Mouse (Mus musculus) C2C12 (cell line): ENCODE results near the gene Celf2. TPM values are rescaled to one million over a fixed set of nuclear protein-coding genes. Genes with fewer than 3 reads are reported as not detected.
A peak's percentile ranks its signal among the peaks of the same experiment; 100 is the strongest.

Source experiments
- H3K27me3 ChIP-seq: one replicate; pipeline ENCODE4 v1.6.1; 2011; ENCODE audit not compliant: control insufficient read depth, insufficient read depth, insufficient read length
- H3K36me3 ChIP-seq: one replicate; pipeline ENCODE4 v1.6.1; 2011; ENCODE audit not compliant: control insufficient read depth, insufficient read depth
- H3K4me3 ChIP-seq: one replicate; pipeline ENCODE4 v1.5.1; 2011; ENCODE audit warnings: mild to moderate bottlenecking, control low read depth; ENCODE audit not compliant: poor library complexity, insufficient read depth, severe bottlenecking
- H3K79me2 ChIP-seq: one replicate; pipeline ENCODE4 v1.6.1; 2011; ENCODE audit not compliant: control insufficient read depth, insufficient read depth
- H3K79me3 ChIP-seq: one replicate; pipeline ENCODE4 v1.6.1; 2011; ENCODE audit warnings: low read depth, control low read depth
- H3ac ChIP-seq: one replicate; pipeline ENCODE3; 2011; ENCODE audit warnings: low read depth; ENCODE audit not compliant: control insufficient read depth, insufficient read length
- CEBPB ChIP-seq: IDR thresholded peaks from one replicate; pipeline ENCODE4 v1.6.1; 2011; ENCODE audit warnings: low read depth, mild to moderate bottlenecking, control low read depth, moderate library complexity
- CTCF ChIP-seq: IDR thresholded peaks from one replicate; pipeline ENCODE4 v1.5.1; 2011; ENCODE audit not compliant: control insufficient read depth, insufficient read depth, insufficient read length
- FOSL1 ChIP-seq: IDR thresholded peaks from one replicate; pipeline ENCODE4 v1.8.0; 2011; ENCODE audit warnings: mild to moderate bottlenecking, low read length; ENCODE audit not compliant: poor library complexity, insufficient read depth, severe bottlenecking
- MAX ChIP-seq: IDR thresholded peaks from one replicate; pipeline ENCODE4 v1.6.1; 2011; ENCODE audit warnings: mild to moderate bottlenecking, control low read depth
- MYOD1 ChIP-seq: IDR thresholded peaks from one replicate; pipeline ENCODE4 v1.6.1; 2011; ENCODE audit warnings: low read depth; ENCODE audit not compliant: control insufficient read depth, insufficient read length
- MYOG ChIP-seq: IDR thresholded peaks from one replicate; pipeline ENCODE4 v1.6.1; 2011; ENCODE audit not compliant: control insufficient read depth, insufficient read length; ENCODE audit errors: extremely low read depth
- USF1 ChIP-seq: IDR thresholded peaks from one replicate; pipeline ENCODE4 v1.6.1; 2011; ENCODE audit warnings: low read depth, mild to moderate bottlenecking, control low read depth, moderate library complexity
- polyA plus RNA-seq: library from polyadenylated mRNA; unstranded; fragments of >200 nt; fragmentation: generic; extraction: Trizol; gene quantifications from one replicate; pipeline ENCODE4 v1.2.1, GENCODE M21; 2012; ENCODE audit warnings: missing spikeins

The Celf2 gene
- polyA plus RNA-seq, 1 experiment, result 14.3 TPM

DNA sequence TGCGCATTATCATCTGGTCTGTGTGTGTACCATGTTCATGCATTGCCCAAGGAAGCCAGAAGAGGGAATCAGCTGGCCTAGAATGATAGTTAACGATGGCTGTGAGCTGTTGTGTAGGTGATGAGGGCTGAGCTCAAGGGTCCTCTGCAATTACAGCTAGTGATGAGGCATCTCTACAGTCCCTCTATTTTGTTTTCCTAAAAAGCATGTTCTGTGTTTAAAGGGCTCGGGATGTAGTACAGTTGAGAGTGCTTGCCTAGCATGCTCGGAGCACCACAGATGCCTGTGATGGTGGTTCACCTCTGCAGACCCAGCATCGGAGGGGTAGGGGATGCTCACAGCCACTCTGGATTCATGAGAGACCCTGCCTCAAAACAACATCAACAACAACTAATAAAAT is 416.7 kb downstream of the Celf2 start:
- H3K36me3 ChIP-seq, result no peaks in the 10 kb centered on the region
- TF ChIP-seq CEBPB (no peak), MYOG (no peak), FOSL1 (no peak), USF1 (no peak), CTCF (no peak), MYOD1 (no peak), MAX (no peak)
- H3K79me2 ChIP-seq, result no peaks in the 10 kb centered on the region

DNA sequence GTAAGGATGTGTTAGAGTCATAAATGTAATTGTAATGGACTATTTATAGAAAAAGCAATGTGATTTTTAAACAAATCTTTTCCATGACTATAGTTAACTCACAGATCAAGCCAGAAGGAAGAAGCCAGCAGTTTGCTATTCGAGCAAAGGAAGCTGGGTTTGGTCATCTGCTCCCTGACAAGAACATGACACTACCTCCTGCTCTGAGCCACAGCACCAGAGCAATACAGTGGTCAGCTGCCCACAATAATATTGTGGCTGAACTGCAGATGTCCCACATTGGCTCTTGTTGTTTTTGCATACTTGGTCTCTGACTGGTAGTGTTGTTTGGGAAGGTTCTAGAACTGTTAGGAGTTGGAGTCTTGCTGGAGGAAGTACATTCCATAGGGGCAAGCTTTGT is 418.9 kb downstream of the Celf2 start:
- no peaks in the 10 kb centered on the region for H3K36me3 ChIP-seq
- no peak overlapping the region for H3K4me3 ChIP-seq
- no peaks in the 10 kb centered on the region for H3K27me3 ChIP-seq
- H3K79me2 ChIP-seq, result no peaks in the 10 kb centered on the region
- TF ChIP-seq MYOD1, result peak; percentile 73
- TF ChIP-seq CTCF, result no peak
- no peak for TF ChIP-seq CEBPB
- no peak for TF ChIP-seq FOSL1
- TF ChIP-seq MAX, result no peak
- TF ChIP-seq USF1, result peak; percentile 53
- no peak for TF ChIP-seq MYOG
- no peaks in the 10 kb centered on the region for H3K79me3 ChIP-seq
- H3ac ChIP-seq, result no peak overlapping the region

More for the DNA sequence above, 416.7 kb downstream of the Celf2 start:
- Histone ChIP-seq H3K4me3 (no peak overlapping the region), H3K27me3 (no peaks in the 10 kb centered on the region), H3K79me3 (no peaks in the 10 kb centered on the region), H3ac (no peak overlapping the region)

DNA sequence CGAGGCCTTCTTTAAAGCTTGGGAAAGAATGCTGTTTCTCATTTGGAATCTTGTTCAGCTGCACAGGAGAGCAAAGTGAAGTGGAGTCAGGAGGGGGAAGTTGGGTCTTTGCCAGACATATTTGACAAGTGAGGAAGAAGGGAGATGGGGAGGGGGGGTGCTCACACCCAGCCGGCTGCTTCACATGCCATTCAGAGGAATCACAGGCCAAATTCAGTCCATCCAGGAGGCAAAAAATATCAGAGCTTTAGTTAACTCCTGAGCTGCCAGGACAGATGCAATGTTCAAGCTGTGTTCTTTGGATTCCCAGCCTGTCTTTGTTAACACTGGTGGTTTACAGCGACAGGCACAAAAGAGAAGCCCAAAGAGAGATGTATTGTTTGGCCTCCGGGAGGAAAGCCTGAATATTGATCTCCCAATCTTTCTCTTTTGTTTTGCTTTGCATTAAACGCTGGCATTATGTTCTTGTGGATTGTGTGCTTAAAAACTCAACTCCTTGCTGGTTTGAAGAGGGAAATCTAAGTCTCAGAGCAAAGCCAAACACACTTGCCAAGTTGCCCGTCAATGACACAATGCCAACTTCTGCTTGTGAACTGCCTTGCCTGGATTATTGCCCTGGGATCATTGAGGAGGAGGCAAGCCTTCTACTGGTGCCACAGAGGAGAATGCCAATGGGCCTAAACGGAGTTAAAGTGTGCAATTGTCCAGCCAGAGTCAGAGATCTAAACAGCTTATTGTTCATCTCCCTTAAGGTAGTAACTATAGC is 420.1 kb downstream of the Celf2 start:
- Histone ChIP-seq H3K36me3 (no peaks in the 10 kb centered on the region), H3K27me3 (no peaks in the 10 kb centered on the region), H3ac (no peak overlapping the region), H3K4me3 (no peak overlapping the region), H3K79me3 (no peaks in the 10 kb centered on the region), H3K79me2 (no peaks in the 10 kb centered on the region)
- TF ChIP-seq FOSL1 (peak; percentile 39), MYOG (no peak), MYOD1 (peak; percentile 44)

DNA sequence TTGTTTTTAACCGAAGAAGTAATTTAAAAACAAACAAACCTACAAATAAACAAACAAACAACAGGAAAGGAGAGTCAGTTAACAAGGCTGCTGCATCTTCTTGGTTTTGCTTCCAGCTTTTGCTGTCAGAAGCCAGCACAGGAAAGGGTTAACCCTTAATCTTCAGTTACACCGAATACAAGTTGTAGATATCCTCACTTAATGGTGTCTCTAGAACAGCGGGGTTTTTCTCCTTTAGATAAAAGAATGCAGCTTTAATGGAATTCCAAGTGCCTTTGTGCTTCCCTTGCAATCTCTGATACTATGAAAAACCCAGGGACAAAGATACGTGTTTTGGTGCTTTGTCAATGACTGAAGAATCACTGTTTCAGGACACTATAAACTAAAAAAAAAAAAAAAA is 420.8 kb downstream of the Celf2 start:
- Histone ChIP-seq H3K27me3 (no peaks in the 10 kb centered on the region), H3K4me3 (no peak overlapping the region), H3ac (no peak overlapping the region), H3K36me3 (no peaks in the 10 kb centered on the region), H3K79me2 (no peaks in the 10 kb centered on the region), H3K79me3 (no peaks in the 10 kb centered on the region)
- no peak for TF ChIP-seq USF1
- TF ChIP-seq FOSL1, result no peak
- no peak for TF ChIP-seq CEBPB
- TF ChIP-seq MAX, result no peak
- TF ChIP-seq MYOG, result no peak
- no peak for TF ChIP-seq MYOD1
- no peak for TF ChIP-seq CTCF

DNA sequence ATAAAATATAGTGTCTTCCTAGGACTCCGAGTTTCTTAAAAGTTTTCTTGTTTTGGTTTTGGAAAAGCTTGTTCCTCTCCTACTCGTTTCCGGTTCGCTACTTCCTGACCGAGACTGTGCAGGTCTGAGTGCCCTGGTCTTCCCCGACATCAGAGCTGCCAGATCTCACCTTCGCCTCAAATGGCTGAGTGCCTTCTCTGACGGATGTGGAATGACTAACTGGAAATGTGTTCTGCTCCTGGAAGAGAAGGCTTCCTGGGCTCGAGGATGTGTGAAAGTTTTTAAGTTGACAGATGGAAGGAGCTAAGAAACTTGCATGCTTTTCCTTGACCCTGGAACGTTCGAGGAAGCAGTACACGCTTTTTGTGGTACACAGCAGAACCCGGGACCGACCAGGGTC is 421.9 kb downstream of the Celf2 start:
- H3K36me3 ChIP-seq, result no peaks in the 10 kb centered on the region
- H3K79me3 ChIP-seq, result no peaks in the 10 kb centered on the region
- H3K79me2 ChIP-seq, result no peaks in the 10 kb centered on the region
- H3ac ChIP-seq, result no peak overlapping the region
- TF ChIP-seq MYOD1 (no peak), CEBPB (no peak), CTCF (no peak), USF1 (no peak), FOSL1 (no peak), MYOG (no peak), MAX (no peak)
- H3K4me3 ChIP-seq, result no peak overlapping the region
- no peaks in the 10 kb centered on the region for H3K27me3 ChIP-seq
